Mouse (Mus musculus) cerebellum, adult (tissue): Measurements from ENCODE around the gene Mndal.
"Not testable (repeated sequence)": the region's sequence is repeated elsewhere in the genome, so short reads cannot be mapped to it uniquely, and the experiment has no call there.

Source experiments
- ATAC-seq: cut with Nextera tagmentation; 2 replicates; pipeline ENCODE4 v1.9.2; 2017; ENCODE audit warnings: mild to moderate bottlenecking, moderate library complexity, mixed read lengths; ENCODE audit not compliant: insufficient number of reproducible peaks, low FRiP score, low TSS enrichment

Gene Mndal

GRCm38 (mm10) chr1:173941924-173942779, at the start of gene Mndal, which contains the start of gene Ifi203:
Gene Mndal, minus strand, starts transcription at chr1:173942491.
Gene Ifi203, minus strand, starts transcription at chr1:173942672.
- peak; percentile 31; the same call in 1 of the 2 replicates for ATAC-seq

GRCm38 (mm10) chr1:173982694-173983305, 40.5 kb upstream of the Mndal start, which contains the start of gene Ifi202b:
Gene Ifi202b, minus strand, starts transcription at chr1:173982744.
- ATAC-seq = not testable (repeated sequence)

- not testable (repeated sequence) for ATAC-seq
Measured at GRCm38 (mm10) chr1:173981038-173981437, 38.7 kb upstream of the Mndal start.

- no peak for ATAC-seq
Measured at GRCm38 (mm10) chr1:173977622-173978021, 35.3 kb upstream of the Mndal start.

- ATAC-seq = 0 out of 2 replicates have a peak, but pooled peaks have one; percentile 45
Measured at GRCm38 (mm10) chr1:173973111-173973510, 30.8 kb upstream of the Mndal start.

GRCm38 (mm10) chr1:173961491-173961890, 19.2 kb upstream of the Mndal start:
- not testable (repeated sequence) for ATAC-seq

- not testable (repeated sequence) for ATAC-seq
Measured at GRCm38 (mm10) chr1:173959998-173960397, 17.7 kb upstream of the Mndal start.

GRCm38 (mm10) chr1:173955839-173956527, 13.7 kb upstream of the Mndal start:
- ATAC-seq = not testable (repeated sequence)

- ATAC-seq = no peak
Measured at GRCm38 (mm10) chr1:173955071-173955796, 12.9 kb upstream of the Mndal start.

GRCm38 (mm10) chr1:173953563-173953962, 11.3 kb upstream of the Mndal start:
- no peak for ATAC-seq

GRCm38 (mm10) chr1:173949044-173949443, 6.8 kb upstream of the Mndal start:
- not testable (repeated sequence) for ATAC-seq

- ATAC-seq = 0 out of 2 replicates have a peak, but pooled peaks have one; percentile 58
Measured at GRCm38 (mm10) chr1:173942780-173943066, 432 bp upstream of the Mndal start.

- ATAC-seq = not testable (repeated sequence)
Measured at GRCm38 (mm10) chr1:173941522-173941921, 769 bp downstream of the Mndal start.

GRCm38 (mm10) chr1:173919279-173919678, 23.0 kb downstream of the Mndal start:
- ATAC-seq = not testable (repeated sequence)

GRCm38 (mm10) chr1:173914559-173914958, 27.7 kb downstream of the Mndal start:
- no peak for ATAC-seq

- not testable (repeated sequence) for ATAC-seq
Measured at GRCm38 (mm10) chr1:173913256-173913791, 29.0 kb downstream of the Mndal start.

GRCm38 (mm10) chr1:173912548-173913255, 29.6 kb downstream of the Mndal start, which contains the start of gene Ifi211:
Gene Ifi211, minus strand, starts transcription at chr1:173913046.
- ATAC-seq = not testable (repeated sequence)

- ATAC-seq = no peak
Measured at GRCm38 (mm10) chr1:173911808-173912464, 30.4 kb downstream of the Mndal start.

- ATAC-seq = not testable (repeated sequence)
Measured at GRCm38 (mm10) chr1:173908390-173908789, 33.9 kb downstream of the Mndal start.
